Mouse (Mus musculus): Measurements from ENCODE around the gene Fam181a. TPM values are rescaled to one million over a fixed set of nuclear protein-coding genes. Genes with fewer than 3 reads are reported as not detected.

The Fam181a gene
- polyA plus RNA-seq, 1 experiment = not detected

- H3K27me3 ChIP-seq (ENCODE audit: control insufficient read depth, insufficient read depth, low read length) = no peaks in the 10 kb centered on the region
- WGBS = 46% methylated on average over 4 of the region's 4 CpGs
Observed at GRCm38 (mm10) chr12:103276422-103276821, 34.4 kb upstream of the Fam181a start.

DNA sequence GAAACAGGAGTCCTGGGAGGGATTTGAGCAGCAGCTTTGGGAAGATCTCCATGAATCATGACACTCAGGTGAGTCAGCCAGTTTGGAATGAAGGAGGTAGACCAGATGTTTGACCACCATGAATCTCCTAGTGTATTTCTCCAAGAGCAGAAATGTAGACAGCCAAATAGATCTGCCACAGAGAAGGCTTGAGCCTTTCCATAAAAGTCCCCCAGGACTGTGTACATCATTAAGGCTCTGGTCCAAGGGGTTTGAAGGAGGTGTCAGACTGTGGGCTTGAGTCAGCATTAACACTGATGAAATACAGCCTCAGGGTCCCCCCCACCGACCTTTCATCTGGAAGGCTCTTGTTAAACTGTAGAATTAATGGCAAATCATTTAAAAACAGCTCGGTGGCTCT is 29.3 kb upstream of the Fam181a start:
- H3K4me1 ChIP-seq (replicated peaks; ENCODE audit: control insufficient read depth, insufficient read depth, low read length) = no peaks in the 10 kb centered on the region
- no peak overlapping the region for H3K27ac ChIP-seq (ENCODE audit: control insufficient read depth, insufficient read depth, low read length)
- no peak for TF ChIP-seq POLR2A (IDR thresholded peaks at IDR 0.05; ENCODE audit: control insufficient read depth, extremely low read depth, insufficient read depth, low read length, poor library complexity)
- no peak for TF ChIP-seq CTCF (IDR thresholded peaks at IDR 0.05; ENCODE audit: borderline replicate concordance, control insufficient read depth, extremely low read depth, insufficient read depth, low read length, poor library complexity)
- no peaks in the 10 kb centered on the region for H3K36me3 ChIP-seq (ENCODE audit: control insufficient read depth, insufficient read depth, low read length)
- no peak overlapping the region for H3K4me3 ChIP-seq (ENCODE audit: control insufficient read depth, insufficient read depth, low read length)
- 79% methylated on average over 2 of the region's 2 CpGs for WGBS
- H3K27me3 ChIP-seq (ENCODE audit: control insufficient read depth, insufficient read depth, low read length) = no peaks in the 10 kb centered on the region
- no peak for DNase-seq

More at GRCm38 (mm10) chr12:103276422-103276821, 34.4 kb upstream of the Fam181a start:
- H3K27ac ChIP-seq (ENCODE audit: control insufficient read depth, insufficient read depth, low read length) = no peak overlapping the region
- no peak overlapping the region for H3K4me3 ChIP-seq (ENCODE audit: control insufficient read depth, insufficient read depth, low read length)
- no peaks in the 10 kb centered on the region for H3K36me3 ChIP-seq (ENCODE audit: control insufficient read depth, insufficient read depth, low read length)
- DNase-seq = no peak
- no peak for TF ChIP-seq POLR2A (IDR thresholded peaks at IDR 0.05; ENCODE audit: control insufficient read depth, extremely low read depth, insufficient read depth, low read length, poor library complexity)
- no peak for TF ChIP-seq CTCF (IDR thresholded peaks at IDR 0.05; ENCODE audit: borderline replicate concordance, control insufficient read depth, extremely low read depth, insufficient read depth, low read length, poor library complexity)
- no peaks in the 10 kb centered on the region for H3K4me1 ChIP-seq (replicated peaks; ENCODE audit: control insufficient read depth, insufficient read depth, low read length)

- Histone ChIP-seq H3K4me1 (replicated peaks; ENCODE audit: control insufficient read depth, insufficient read depth, low read length) (no peaks in the 10 kb centered on the region), H3K27me3 (ENCODE audit: control insufficient read depth, insufficient read depth, low read length) (no peaks in the 10 kb centered on the region), H3K27ac (ENCODE audit: control insufficient read depth, insufficient read depth, low read length) (no peak overlapping the region), H3K4me3 (ENCODE audit: control insufficient read depth, insufficient read depth, low read length) (no peak overlapping the region), H3K36me3 (ENCODE audit: control insufficient read depth, insufficient read depth, low read length) (no peaks in the 10 kb centered on the region)
- no peak for DNase-seq
- TF ChIP-seq POLR2A (IDR thresholded peaks at IDR 0.05; ENCODE audit: control insufficient read depth, extremely low read depth, insufficient read depth, low read length, poor library complexity) (no peak), CTCF (IDR thresholded peaks at IDR 0.05; ENCODE audit: borderline replicate concordance, control insufficient read depth, extremely low read depth, insufficient read depth, low read length, poor library complexity) (no peak)
- WGBS = 79% methylated on average over 4 of the region's 4 CpGs
Observed at GRCm38 (mm10) chr12:103281912-103282311, 28.9 kb upstream of the Fam181a start.

DNA sequence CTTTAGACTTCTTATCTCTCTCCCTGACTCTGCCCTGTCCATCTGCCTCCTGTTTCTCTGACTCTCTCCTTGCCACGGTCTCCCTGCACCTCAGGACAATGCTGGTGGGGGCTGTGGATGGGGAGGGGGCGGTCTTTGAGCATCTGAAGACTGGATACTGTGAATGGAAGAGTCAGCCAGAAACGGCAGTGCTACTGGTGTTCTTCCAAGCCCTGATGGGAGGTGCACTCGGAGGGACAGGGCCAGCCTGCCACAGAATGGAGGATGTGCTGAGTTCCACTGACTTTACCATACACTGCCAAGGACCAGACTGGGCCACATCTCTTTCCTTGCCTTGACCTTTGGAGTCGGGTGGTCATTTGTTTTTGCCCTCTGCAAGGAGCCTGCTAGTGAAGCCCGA is 27.8 kb upstream of the Fam181a start:
- no peak overlapping the region for H3K4me3 ChIP-seq (ENCODE audit: control insufficient read depth, insufficient read depth, low read length)
- DNase-seq = no peak
- H3K27ac ChIP-seq (ENCODE audit: control insufficient read depth, insufficient read depth, low read length) = no peak overlapping the region
- H3K4me1 ChIP-seq (replicated peaks; ENCODE audit: control insufficient read depth, insufficient read depth, low read length) = no peaks in the 10 kb centered on the region
- no peaks in the 10 kb centered on the region for H3K36me3 ChIP-seq (ENCODE audit: control insufficient read depth, insufficient read depth, low read length)
- H3K27me3 ChIP-seq (ENCODE audit: control insufficient read depth, insufficient read depth, low read length) = no peaks in the 10 kb centered on the region
- TF ChIP-seq POLR2A (IDR thresholded peaks at IDR 0.05; ENCODE audit: control insufficient read depth, extremely low read depth, insufficient read depth, low read length, poor library complexity) (no peak), CTCF (IDR thresholded peaks at IDR 0.05; ENCODE audit: borderline replicate concordance, control insufficient read depth, extremely low read depth, insufficient read depth, low read length, poor library complexity) (no peak)
- 66% methylated on average over 6 of the region's 6 CpGs for WGBS

DNA sequence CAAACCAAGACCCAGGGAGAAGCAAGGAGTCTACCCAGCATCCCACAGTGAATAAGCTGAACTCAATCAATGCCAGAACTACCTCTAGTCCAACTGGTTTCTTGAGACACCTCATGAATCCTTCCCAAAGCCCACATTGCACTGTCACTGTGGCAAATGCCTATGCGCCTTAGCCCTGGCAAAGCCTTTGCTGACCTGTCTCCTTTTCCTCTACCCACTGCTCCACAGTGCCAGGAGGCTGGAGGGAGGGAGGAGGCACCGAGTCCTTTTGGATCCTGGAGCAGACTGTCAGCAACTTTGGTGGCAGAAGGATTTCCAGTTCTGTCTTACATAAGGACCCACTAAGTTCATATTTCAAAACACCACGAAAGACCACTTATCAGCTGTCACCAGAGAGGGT is 27.4 kb upstream of the Fam181a start:
- Histone ChIP-seq H3K36me3 (ENCODE audit: control insufficient read depth, insufficient read depth, low read length) (no peaks in the 10 kb centered on the region), H3K4me1 (replicated peaks; ENCODE audit: control insufficient read depth, insufficient read depth, low read length) (no peaks in the 10 kb centered on the region), H3K4me3 (ENCODE audit: control insufficient read depth, insufficient read depth, low read length) (no peak overlapping the region), H3K27me3 (ENCODE audit: control insufficient read depth, insufficient read depth, low read length) (no peaks in the 10 kb centered on the region), H3K27ac (ENCODE audit: control insufficient read depth, insufficient read depth, low read length) (no peak overlapping the region)
- no peak for DNase-seq
- TF ChIP-seq CTCF (IDR thresholded peaks at IDR 0.05; ENCODE audit: borderline replicate concordance, control insufficient read depth, extremely low read depth, insufficient read depth, low read length, poor library complexity) = no peak
- no peak for TF ChIP-seq POLR2A (IDR thresholded peaks at IDR 0.05; ENCODE audit: control insufficient read depth, extremely low read depth, insufficient read depth, low read length, poor library complexity)
- 83% methylated on average over 3 of the region's 3 CpGs for WGBS

DNA sequence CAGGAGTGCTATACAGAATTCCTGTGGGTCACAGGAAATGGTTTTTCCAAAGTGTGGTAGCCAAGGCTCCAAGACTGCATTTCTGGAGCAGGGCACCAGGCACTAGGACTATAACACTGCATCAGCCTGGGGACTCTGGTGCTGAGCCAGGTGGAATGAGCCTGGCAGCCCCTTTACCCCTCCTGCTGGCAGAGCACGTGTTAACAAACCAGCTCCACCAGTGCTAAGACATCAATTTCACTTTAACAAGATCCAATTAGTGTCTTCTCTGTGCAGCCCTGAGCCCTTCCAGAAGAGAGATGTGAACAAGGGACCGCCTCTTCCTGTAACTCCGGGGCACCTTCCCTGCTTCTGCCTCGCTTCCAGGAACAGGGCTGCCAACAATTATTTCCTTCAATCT is 23.5 kb upstream of the Fam181a start:
- Histone ChIP-seq H3K4me1 (replicated peaks; ENCODE audit: control insufficient read depth, insufficient read depth, low read length) (no peaks in the 10 kb centered on the region), H3K4me3 (ENCODE audit: control insufficient read depth, insufficient read depth, low read length) (no peak overlapping the region), H3K36me3 (ENCODE audit: control insufficient read depth, insufficient read depth, low read length) (no peaks in the 10 kb centered on the region), H3K27me3 (ENCODE audit: control insufficient read depth, insufficient read depth, low read length) (no peaks in the 10 kb centered on the region), H3K27ac (ENCODE audit: control insufficient read depth, insufficient read depth, low read length) (no peak overlapping the region)
- 49% methylated on average over 4 of the region's 4 CpGs for WGBS
- no peak for DNase-seq
- TF ChIP-seq POLR2A (IDR thresholded peaks at IDR 0.05; ENCODE audit: control insufficient read depth, extremely low read depth, insufficient read depth, low read length, poor library complexity) = no peak
- TF ChIP-seq CTCF (IDR thresholded peaks at IDR 0.05; ENCODE audit: borderline replicate concordance, control insufficient read depth, extremely low read depth, insufficient read depth, low read length, poor library complexity) = no peak

GRCm38 (mm10) chr12:103292366-103292765 is 18.4 kb upstream of the Fam181a start:
- H3K27me3 ChIP-seq (ENCODE audit: control insufficient read depth, insufficient read depth, low read length) = no peaks in the 10 kb centered on the region
- H3K36me3 ChIP-seq (ENCODE audit: control insufficient read depth, insufficient read depth, low read length) = no peaks in the 10 kb centered on the region
- H3K4me1 ChIP-seq (replicated peaks; ENCODE audit: control insufficient read depth, insufficient read depth, low read length) = no peaks in the 10 kb centered on the region
- H3K27ac ChIP-seq (ENCODE audit: control insufficient read depth, insufficient read depth, low read length) = no peak overlapping the region
- DNase-seq = no peak
- no peak for TF ChIP-seq POLR2A (IDR thresholded peaks at IDR 0.05; ENCODE audit: control insufficient read depth, extremely low read depth, insufficient read depth, low read length, poor library complexity)
- no peak for TF ChIP-seq CTCF (IDR thresholded peaks at IDR 0.05; ENCODE audit: borderline replicate concordance, control insufficient read depth, extremely low read depth, insufficient read depth, low read length, poor library complexity)
- H3K4me3 ChIP-seq (ENCODE audit: control insufficient read depth, insufficient read depth, low read length) = no peak overlapping the region
- WGBS = 74% methylated on average over 3 of the region's 3 CpGs

All from thymus, adult 2 months (tissue).